Mouse (Mus musculus) stomach, adult 2 months (tissue): ENCODE data around the gene Phox2a. TPM values are rescaled to one million over a fixed set of nuclear protein-coding genes. Genes with fewer than 3 reads are reported as not detected.

Experiments
- polyA plus RNA-seq: library from polyadenylated mRNA; depleted of rRNA; stranded (reverse); fragments of >200 nt; gene quantifications from 2 replicates; pipeline ENCODE4 v1.2.3, GENCODE M21; 2012; rRNA removed

Phox2a gene
- 0.84 and 1.1 TPM in 2 replicates for polyA plus RNA-seq

GRCm38 (mm10) chr7:101817861-101818401, at the start of gene Phox2a:
Gene Phox2a (plus strand): TSS chr7:101818313.

GRCm38 (mm10) chr7:101837606-101838471, 19.7 kb downstream of the Phox2a start, which contains the start of gene Inppl1:
Gene Inppl1 (minus strand): TSS chr7:101838229.

GRCm38 (mm10) chr7:101857094-101857493, 39.0 kb downstream of the Phox2a start, which contains the start of gene Folr2:
Gene Folr2 (minus strand): TSS chr7:101857194.

GRCm38 (mm10) chr7:101863415-101863814, 45.3 kb downstream of the Phox2a start, which contains the start of gene Anapc15:
Gene Anapc15 (plus strand): TSS chr7:101863715.

GRCm38 (mm10) chr7:101870629-101871028, 52.5 kb downstream of the Phox2a start, which contains the start of gene Folr1:
Gene Folr1 (minus strand): TSS chr7:101870788.

Other genes starting within 250 kb of the Phox2a start
- 0.13 TPM in 1 of 2 replicates, not detected in the other for gene Art2b, start 232.7 kb upstream of the Phox2a start, polyA plus RNA-seq
- gene Clpb, start 154.7 kb upstream of the Phox2a start, polyA plus RNA-seq = 8.9 and 9.3 TPM in 2 replicates
- gene Inppl1, start 19.9 kb downstream of the Phox2a start, polyA plus RNA-seq = 74.6 and 87.9 TPM in 2 replicates
- gene Folr2, start 38.9 kb downstream of the Phox2a start, polyA plus RNA-seq = 5.5 and 6.8 TPM in 2 replicates
- 34.4 and 45.5 TPM in 2 replicates for gene Anapc15, start 45.4 kb downstream of the Phox2a start, polyA plus RNA-seq
- gene Folr1, start 52.5 kb downstream of the Phox2a start, polyA plus RNA-seq = 0.87 and 1.6 TPM in 2 replicates
- gene Lamtor1, start 87.6 kb downstream of the Phox2a start, polyA plus RNA-seq = 136 and 171 TPM in 2 replicates
- gene Tomt, start 88.0 kb downstream of the Phox2a start, polyA plus RNA-seq = 0.04 TPM in 1 of 2 replicates, not detected in the other
- gene Lrrc51, start 115.6 kb downstream of the Phox2a start, polyA plus RNA-seq = 2.9 and 4.7 TPM in 2 replicates
- gene Numa1, start 115.8 kb downstream of the Phox2a start, polyA plus RNA-seq = 30.8 and 33.0 TPM in 2 replicates
- 1.9 and 2.6 TPM in 2 replicates for gene Il18bp, start 200.4 kb downstream of the Phox2a start, polyA plus RNA-seq
- gene Rnf121, start 247.2 kb downstream of the Phox2a start, polyA plus RNA-seq = 10.6 and 12.9 TPM in 2 replicates
- gene Xndc1, start 247.2 kb downstream of the Phox2a start, polyA plus RNA-seq = 9.8 and 11.4 TPM in 2 replicates
- gene Xntrpc, start 247.4 kb downstream of the Phox2a start, polyA plus RNA-seq = 0.27 and 0.56 TPM in 2 replicates